Mouse (Mus musculus) heart, postnatal 36 days (tissue): ENCODE results near the gene Rfwd3. TPM values are rescaled to one million over a fixed set of nuclear protein-coding genes. Genes with fewer than 3 reads are reported as not detected.
A peak's percentile ranks its signal among the peaks of the same experiment; 100 is the strongest.
"Not testable (repeated sequence)": the region's sequence is repeated elsewhere in the genome, so short reads cannot be mapped to it uniquely, and the experiment has no call there.

Experiments
- DNase-seq, 2 experiments: peaks; one replicate each; pipeline ENCODE4 v3.0.0; 2021 to 2022
- intact Hi-C: fragments of 180-260 bp; cut with DNase I; formaldehyde crosslinking; loops from one replicate; pipeline ENCODE4 v1.15.1; 2025
- total RNA-seq, 2 experiments: library from RNA; stranded (reverse); gene quantifications; 2 replicates each; pipeline ENCODE4 v1.2.3; 2021

Gene Rfwd3
- total RNA-seq, 2 experiments from 2014 or later, result 16.7 to 21.3 TPM

DNA sequence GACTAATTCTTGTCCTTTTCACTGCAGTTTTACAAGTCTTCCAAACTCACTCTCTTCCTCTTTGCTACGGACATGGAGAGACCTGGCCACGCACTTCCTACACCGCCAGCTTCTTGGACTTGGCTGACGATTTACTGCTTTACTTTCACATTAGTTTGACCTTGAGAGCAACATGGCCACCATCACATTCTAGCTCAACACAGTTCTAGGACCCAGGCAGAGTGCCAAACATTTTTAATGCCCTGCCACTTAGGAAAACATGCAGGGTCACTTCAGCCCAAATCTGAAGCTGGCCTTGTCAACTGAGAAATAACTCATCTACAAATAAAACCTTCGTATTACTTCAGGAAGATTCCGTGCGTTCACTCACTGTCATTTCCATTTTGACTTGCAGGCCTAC is 8.3 kb downstream of the Rfwd3 start:
- DNase-seq, result peak; percentile 9 to 27
- intact Hi-C loops, result no loop called here

DNA sequence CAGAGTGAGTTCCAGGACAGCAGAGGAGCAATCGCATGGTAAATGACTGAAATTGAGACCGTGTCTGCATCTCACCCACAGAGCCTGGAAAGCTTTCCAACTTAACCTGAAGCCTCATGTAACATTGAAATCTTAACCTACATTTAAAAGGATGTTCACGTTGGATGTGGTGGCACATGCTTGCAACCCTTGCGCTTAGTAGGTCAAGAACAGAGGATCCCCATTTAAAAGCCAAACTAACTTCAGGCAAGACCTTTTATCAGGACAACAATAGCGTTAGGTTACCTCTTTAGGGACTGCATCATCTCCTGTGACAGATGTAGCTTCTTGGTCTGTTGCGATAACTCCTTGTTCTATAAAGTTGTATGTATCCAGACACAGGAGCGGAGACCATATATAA is 9.4 kb downstream of the Rfwd3 start:
- intact Hi-C loops, result no loop called here
- DNase-seq, result no peak

GRCm38 (mm10) chr8:111285603-111286002 is 14.4 kb downstream of the Rfwd3 start:
- intact Hi-C loops, result no loop called here

DNA sequence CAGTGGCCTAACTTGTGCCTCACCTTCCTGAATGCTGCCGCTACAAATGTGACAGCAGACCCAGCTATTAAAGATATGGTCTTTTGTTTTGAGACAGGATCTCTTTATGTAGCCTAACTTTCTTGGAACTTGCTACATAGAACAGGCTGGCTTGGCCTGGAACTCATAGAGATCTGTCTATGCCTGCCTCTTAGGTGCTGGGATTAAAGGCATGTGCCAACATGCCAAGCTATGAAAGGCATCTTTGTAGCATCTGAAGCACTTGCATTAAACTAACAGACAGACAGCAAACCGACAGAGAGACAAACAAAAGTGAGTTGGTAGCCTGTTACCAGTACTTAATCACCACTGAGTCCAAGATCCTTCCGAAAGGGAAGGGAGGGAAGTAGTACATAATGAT is 17.9 kb downstream of the Rfwd3 start:
- no peak for DNase-seq
- intact Hi-C loops, result no loop called here

More at GRCm38 (mm10) chr8:111285603-111286002, 14.4 kb downstream of the Rfwd3 start:
- DNase-seq, result no peak

GRCm38 (mm10) chr8:111268277-111268676 is 31.7 kb downstream of the Rfwd3 start:
- no peak for DNase-seq
- intact Hi-C loops, result no loop called here

- not testable (repeated sequence) for DNase-seq
Observed at GRCm38 (mm10) chr8:111266161-111266560, 33.9 kb downstream of the Rfwd3 start.

GRCm38 (mm10) chr8:111264693-111265220 is 35.3 kb downstream of the Rfwd3 start:
- no peak for DNase-seq
- intact Hi-C loops, result loop anchor here (5.0 kb wide), 1 partner anchor 33 kb away; no protein-coding TSS in a partner anchor

More at GRCm38 (mm10) chr8:111266161-111266560, 33.9 kb downstream of the Rfwd3 start:
- intact Hi-C loops, result not testable (repeated sequence)

GRCm38 (mm10) chr8:111261981-111262381 is 38.0 kb downstream of the Rfwd3 start:
- peak in 1 of 2 experiments; percentile 15 for DNase-seq
- intact Hi-C loops, result loop anchor here (5.0 kb wide), 1 partner anchor 35 kb away; no protein-coding TSS in a partner anchor

DNA sequence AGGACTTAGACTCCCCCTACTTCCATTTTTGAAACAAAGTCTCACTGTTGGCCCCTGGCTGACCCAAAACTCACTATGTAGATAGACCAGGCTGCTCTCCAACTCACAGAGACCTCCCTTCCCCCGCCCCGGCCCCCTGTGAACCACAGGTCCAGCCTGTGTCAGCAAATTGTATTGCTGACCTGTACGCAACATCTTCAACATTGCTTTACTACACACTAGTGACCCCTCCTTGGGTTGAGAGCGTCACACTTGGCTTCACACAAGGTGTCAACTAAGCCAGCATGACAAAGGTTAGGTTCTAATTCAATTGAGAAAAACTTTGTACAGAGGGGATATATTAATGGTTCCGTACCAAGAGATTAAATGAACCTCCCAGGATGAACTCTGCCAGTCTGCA is 39.8 kb downstream of the Rfwd3 start:
- intact Hi-C loops, result loop anchor here (5.0 kb wide), 1 partner anchor 37 kb away; no protein-coding TSS in a partner anchor
- no peak for DNase-seq

DNA sequence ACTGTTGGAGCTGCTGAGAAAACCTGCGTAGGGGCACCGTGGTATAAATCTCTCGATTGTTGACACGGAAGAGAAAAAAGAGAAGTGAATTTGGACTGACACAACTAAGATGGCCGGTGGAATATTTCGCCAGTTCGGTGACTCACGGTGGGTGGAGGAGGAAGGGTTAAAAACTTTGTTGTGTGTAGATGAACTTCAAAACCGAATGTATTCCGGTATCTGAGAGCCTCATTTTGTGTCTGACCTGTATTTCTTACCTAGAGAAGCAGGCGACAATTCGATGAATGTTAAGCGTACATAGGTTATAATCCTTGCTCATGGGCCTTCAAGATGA is 40.6 kb downstream of the Rfwd3 start:
- no peak for DNase-seq
- intact Hi-C loops, result loop anchor here (1.0 to 5.0 kb wide), 2 partner anchors 62 to 114 kb away; no protein-coding TSS in a partner anchor

GRCm38 (mm10) chr8:111258631-111259407 is 41.2 kb downstream of the Rfwd3 start, which contains the start of gene Glg1:
Glg1 (minus strand) TSS chr8:111259216.
- intact Hi-C loops, result loop anchor here (1.0 to 5.0 kb wide), 2 partner anchors 62 to 114 kb away; no protein-coding TSS in a partner anchor
- peak; percentile 97 to 98 for DNase-seq

DNA sequence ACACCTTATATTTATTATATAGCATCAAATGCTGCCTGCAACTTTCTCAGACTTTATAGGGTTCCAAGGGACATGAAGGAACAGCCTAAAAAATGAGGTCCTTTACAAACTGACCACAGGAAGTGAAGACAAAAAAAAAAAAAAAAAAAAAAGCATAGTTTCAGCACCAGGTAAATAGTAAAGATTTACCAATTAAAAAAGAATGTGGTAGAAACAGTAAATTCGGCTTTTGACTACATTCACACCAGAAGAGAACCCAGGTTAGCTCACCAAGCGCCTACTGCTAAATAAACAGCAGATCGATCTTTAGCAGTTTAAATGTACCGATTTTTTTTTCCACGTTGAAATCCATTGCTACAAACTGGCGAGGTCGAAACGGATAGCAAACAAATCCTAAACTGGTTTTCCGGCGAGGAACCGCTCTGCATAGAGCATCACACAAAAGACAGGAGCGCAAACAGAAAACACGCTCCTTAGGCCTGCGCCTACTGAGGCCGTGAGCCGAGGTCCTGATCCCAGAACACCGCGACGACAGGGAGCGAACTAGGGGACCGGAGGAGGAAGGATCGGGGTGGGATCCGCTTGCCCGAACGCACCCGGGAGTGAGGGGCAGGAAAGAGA is 41.9 kb downstream of the Rfwd3 start:
- no peak for DNase-seq
- intact Hi-C loops, result loop anchor here (5.0 kb wide), 1 partner anchor 61 kb away; no protein-coding TSS in a partner anchor

DNA sequence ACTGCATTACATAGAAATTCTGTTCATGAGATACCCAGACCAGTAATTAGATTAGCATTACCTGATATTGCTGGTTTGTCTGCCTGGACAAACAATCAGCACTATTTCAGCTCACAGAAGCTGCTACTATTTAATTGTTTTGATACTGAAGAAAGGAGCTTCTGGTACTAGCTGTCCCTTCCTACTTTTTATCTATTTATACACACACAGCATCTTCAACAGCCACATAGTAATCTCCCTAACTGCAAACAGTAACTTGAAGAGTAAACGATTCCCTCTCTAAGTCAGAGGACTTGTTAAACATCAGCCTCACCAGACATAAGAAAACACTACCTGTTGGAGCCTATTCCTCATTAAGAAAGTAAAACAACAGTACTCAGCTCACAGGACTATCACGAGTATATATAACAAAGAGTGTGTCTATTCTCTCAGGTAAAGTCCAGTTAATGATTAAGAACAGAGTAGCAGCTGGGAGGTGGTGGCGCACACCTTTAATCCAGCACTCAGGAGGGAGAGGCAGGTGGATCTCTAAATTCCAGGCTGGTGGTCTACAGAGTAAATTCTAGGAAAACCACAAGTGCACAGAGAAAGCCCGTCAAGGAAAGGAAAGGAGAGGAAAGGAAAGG is 47.4 kb downstream of the Rfwd3 start:
- no peak for DNase-seq
- intact Hi-C loops, result no loop called here

DNA sequence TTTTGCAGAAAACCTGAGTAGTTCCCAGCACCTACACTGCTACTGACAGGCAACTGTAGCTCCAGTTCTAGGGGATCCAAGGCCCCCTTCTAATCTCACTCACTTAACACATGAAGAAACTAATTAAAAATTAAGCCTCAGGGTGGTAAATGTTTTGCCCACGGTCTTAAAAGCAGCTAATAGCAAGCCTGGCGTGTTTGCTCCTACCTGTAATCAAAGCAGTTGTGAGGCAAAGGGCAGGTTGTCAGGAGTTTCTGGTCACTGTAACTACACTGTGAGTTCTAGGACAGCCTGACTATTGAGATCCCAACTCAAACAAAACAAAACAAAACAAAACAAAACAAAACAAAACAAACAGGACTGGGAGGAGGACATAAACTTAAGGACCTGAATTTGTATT is 49.9 kb downstream of the Rfwd3 start:
- intact Hi-C loops, result no loop called here

GRCm38 (mm10) chr8:111248136-111248535 is 51.9 kb downstream of the Rfwd3 start:
- DNase-seq, result no peak
- intact Hi-C loops, result no loop called here

More for the DNA sequence above, 49.9 kb downstream of the Rfwd3 start:
- no peak for DNase-seq

- intact Hi-C loops, DNase-seq: not testable (repeated sequence)
Observed at GRCm38 (mm10) chr8:111246864-111247263, 53.2 kb downstream of the Rfwd3 start.

GRCm38 (mm10) chr8:111246287-111246830 is 53.7 kb downstream of the Rfwd3 start:
- intact Hi-C loops, result no loop called here
- no peak for DNase-seq

DNA sequence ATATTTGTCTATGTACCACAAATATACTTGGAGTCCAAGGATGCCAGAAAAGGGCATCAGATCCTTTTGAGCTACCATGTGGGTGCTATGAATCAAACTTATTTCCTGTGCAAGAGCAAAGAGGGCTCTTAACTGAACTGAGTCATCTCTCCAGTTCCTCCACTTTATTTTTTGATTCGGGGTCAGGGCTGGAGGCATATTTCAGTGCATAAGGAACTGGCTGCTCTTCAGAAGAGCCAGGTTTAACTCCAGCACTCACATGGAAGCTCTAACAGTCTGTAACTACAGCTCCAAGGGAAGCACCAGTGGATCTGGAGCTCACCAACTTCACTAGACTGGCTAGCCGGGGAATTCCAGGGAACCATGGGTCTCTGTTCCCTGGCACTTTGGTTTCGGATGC is 62.7 kb downstream of the Rfwd3 start:
- DNase-seq, result no peak
- intact Hi-C loops, result no loop called here

GRCm38 (mm10) chr8:111233730-111234129 is 66.3 kb downstream of the Rfwd3 start:
- no peak for DNase-seq
- intact Hi-C loops, result no loop called here

- DNase-seq, result peak in 1 of 2 experiments; percentile 14
Observed at GRCm38 (mm10) chr8:111224153-111224552, 75.9 kb downstream of the Rfwd3 start.

More at GRCm38 (mm10) chr8:111224153-111224552, 75.9 kb downstream of the Rfwd3 start:
- intact Hi-C loops, result no loop called here
